Mouse (Mus musculus): ENCODE data around the gene Lpp.

The Lpp gene

DNA sequence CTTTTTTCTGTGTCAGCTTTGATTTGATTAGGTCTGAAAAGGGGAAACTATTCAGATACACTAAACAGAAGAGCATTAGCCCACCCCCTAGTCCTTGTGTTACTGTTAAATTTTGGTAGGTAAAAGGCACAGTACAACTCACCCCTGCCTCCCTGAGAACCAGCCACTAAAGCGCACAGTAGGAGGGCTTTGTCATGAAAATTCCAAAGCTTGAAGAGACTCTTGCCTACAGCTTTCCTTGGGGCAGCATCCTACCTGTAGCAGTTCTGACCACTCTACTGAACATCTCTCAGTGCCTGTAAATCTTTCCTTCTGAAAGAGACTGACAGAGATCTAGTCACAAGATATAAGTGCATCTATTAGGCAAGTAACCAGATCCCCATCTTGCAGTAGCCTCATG is 482.4 kb downstream of the Lpp start:
- DNase-seq (ENCODE audit: low spot score in 2 of 2) = no peak

DNA sequence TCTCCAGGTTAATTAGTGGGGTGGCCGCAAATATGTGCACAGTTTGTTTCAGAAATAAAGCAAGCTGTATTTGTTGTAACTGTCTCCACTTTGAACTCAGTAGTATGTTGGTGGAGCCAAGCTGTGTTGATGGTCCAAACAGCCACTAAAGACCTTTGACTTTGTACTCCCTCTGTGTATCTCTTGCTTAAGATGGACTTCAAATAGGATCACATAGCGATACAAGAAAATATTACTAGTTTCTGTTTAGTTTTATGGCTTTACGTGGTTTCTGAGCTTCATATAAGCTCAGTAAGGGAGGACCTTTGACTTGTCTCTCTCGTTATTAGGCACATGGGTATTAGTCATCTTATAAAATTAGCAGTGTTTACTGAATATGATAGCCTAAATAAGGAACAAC is 485.7 kb downstream of the Lpp start:
- DNase-seq (ENCODE audit: low spot score in 2 of 2) = no peak

DNA sequence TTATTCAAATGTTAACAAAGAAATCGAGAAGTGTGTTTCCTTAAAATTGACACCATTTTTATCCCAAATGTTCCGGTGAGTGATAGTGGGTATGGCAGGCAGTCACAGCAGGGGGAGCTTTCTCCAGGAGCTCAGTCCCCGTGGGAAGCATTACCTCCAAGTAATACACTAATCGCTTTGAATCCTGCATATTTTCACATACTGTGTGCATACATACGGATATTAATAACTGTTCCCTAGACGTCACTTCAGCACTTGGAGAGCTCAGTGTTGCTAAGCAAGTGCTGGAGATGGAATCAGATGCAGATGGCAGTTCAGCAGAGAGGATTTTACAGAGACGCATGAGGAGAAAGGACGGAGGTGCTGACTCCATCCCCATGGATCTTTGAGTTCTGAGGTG is 487.4 kb downstream of the Lpp start:
- DNase-seq (ENCODE audit: low spot score in 2 of 2) = peak; percentile 9 to 12

DNA sequence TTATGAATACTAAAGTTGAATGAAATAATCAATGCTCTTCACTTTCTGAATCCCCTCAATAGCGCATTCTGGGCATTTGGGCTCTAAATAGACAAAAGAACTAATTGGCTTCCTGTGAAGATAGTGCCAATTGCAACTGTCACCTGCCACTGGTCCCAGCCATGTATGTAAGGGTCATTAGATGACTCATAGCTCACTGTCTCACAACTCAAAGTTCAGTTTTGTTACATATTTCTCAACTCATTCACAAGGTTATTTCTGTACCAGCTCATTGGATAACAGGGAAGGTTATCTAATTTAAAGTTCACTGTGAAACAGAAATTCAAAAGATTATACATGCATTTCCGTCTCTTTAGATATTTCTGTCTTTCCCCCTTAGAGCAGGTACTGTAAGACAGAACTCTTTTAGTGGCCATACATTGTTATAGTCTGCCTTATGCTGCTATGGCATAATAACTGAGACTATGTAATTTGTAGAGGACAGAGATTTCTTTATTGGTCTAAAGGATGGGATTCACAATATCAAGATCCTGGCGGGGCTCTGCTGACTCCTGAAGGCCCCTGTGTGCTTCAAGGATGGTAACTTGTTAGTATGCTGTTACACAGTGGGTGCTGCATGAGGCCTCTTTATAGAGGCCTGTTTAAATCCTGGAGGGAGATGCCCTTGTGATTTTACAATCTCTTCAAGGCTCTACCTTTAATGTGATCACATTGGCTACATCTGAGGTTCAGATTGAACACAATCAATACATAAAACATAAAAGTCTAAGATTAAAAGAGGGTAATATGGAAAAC is 488.9 kb downstream of the Lpp start:
- DNase-seq (ENCODE audit: low spot score in 2 of 2) = no peak

DNA sequence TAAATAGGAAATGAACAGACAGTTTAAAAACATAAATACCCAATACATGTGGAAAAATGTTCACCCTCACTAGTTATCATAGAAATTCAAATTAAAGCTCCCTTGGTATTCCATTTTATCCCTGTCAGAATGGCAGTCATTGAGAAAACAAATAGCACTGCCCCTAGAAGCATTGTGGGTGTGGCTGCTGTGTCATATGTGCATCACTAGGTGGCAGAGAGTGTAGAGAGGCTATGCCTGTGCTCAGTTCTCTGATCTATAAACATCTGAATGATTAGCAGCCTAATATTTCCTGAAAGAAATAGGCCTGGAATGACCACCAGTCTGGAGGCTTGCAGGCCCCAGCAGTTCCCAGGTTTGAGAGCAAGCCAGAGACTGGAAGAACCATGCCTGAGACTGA is 490.7 kb downstream of the Lpp start:
- no peak for DNase-seq (ENCODE audit: low spot score in 2 of 2)

DNA sequence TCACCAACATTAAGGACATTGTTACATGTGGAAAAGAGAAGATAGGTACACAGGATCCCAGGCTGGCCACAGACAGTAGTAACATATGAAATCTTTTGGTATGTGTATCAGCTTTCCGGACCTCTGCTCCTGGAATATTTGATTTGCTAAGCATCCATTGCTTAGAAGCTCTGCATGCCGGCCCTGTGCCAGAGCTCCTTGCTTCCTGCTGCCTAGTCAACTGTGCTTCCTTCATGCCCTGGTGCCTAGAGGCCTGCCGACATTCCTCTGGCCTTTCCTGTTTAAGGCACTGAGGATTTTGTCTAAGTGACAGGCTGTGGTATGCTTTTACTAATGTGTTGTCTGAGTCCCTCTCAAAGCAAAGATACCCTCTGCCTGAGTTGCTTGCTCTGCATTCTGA is 493.0 kb downstream of the Lpp start:
- DNase-seq (ENCODE audit: low spot score in 2 of 2) = no peak

DNA sequence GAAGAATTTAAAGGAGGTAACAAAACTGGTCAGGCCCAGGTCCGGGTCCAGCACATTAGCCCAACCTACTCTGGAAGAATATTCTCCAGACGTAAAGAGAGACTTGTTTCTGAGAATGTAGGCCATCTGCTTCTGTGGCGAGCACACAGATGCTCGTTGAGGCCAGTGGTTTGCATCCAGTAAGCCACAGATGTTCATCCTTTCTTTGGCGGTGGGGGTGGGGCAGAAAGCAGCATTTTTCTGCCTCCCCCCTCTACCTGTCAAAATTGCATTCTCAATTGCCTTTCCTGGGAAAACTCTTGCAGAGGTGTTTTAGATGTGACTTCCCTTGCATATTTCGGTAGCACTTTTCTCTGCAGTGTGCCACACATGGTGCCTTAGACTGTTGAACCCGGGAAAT is 493.6 kb downstream of the Lpp start:
- no peak for DNase-seq (ENCODE audit: low spot score in 2 of 2)

DNA sequence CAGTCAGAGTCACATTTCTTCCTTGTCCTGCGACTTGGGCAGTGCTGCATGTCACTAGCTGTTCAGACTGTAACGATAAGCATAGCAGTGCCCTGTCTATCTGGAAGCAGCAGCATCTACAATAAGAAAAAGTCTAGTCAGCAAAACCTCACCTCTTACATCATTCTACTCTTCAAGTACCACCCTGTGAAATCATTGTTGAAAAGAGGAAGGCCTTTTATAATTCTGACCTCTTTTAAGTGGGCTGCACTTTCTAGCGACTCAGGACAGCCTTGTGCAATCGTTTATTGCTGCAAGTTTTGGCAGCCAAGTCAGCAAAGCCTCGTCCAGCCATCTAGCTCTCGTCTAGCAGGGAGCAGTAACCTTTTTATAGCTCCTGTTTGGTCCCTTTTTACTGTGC is 498.1 kb downstream of the Lpp start:
- DNase-seq (ENCODE audit: low spot score in 2 of 2) = no peak

DNA sequence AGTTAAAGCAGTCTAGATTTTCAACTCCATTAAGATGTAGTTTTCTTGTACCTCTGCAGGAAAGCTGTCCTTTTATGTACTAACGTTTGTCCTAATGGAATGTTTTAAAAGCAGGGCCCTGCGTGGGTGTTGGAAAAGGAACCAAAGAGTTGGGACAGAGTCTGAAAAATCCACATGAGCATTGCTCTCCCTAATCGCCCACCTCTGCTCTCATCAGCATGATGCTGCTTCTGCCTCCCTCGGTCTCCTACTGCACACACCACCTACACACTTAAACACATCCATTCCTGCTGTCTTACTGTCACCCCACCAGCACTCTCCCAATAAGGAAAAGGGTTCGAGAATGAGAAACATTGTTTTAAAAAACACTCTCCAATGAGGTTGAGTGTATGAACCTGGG is 501.9 kb downstream of the Lpp start:
- DNase-seq (ENCODE audit: low spot score in 2 of 2) = no peak

DNA sequence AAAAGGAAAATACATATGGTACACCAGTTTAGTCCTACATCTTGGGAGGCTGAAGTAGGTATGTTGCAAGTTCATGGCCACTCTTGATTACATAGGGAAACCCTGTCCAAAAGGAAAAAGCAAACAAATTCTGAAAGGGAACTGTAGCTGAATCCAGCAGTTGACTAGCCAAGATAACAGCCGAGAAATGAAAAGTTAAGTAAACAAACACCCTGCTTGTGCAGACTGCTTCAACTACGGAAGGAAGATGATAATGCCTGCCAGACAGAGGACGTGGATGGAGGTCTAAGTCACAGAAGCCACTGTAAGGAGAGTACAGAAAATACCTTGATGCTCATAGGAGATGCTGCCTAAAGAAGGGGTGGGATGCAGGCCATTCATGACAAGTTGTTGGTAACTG is 504.3 kb downstream of the Lpp start:
- DNase-seq (ENCODE audit: low spot score in 2 of 2) = no peak

DNA sequence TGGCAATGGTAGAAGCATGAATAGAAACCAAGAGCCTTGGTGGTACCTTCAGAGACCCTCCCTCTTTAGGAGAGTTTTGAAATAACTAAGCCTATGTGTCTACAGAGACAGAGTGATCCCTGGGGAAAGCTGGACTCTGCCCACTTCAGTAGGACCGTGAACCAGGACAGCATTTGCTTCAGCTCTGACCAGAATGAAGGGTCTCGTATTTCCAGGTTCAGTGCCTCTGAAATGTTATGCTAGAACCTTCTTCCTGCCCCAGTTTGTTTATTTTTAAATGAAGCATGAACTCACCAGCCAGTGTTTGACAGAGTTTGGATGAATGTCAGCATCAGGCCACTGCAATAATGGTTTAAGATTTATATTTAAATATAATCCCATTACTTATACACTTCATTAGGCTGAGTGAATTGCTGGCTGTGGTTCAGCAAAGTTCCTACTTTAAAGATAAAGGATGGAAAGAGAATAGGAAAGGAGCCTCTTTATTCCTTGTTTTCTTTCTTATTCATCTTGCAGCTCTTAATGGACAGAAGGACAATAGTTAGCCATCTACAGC is 507.0 kb downstream of the Lpp start:
- DNase-seq (ENCODE audit: low spot score in 2 of 2) = no peak

DNA sequence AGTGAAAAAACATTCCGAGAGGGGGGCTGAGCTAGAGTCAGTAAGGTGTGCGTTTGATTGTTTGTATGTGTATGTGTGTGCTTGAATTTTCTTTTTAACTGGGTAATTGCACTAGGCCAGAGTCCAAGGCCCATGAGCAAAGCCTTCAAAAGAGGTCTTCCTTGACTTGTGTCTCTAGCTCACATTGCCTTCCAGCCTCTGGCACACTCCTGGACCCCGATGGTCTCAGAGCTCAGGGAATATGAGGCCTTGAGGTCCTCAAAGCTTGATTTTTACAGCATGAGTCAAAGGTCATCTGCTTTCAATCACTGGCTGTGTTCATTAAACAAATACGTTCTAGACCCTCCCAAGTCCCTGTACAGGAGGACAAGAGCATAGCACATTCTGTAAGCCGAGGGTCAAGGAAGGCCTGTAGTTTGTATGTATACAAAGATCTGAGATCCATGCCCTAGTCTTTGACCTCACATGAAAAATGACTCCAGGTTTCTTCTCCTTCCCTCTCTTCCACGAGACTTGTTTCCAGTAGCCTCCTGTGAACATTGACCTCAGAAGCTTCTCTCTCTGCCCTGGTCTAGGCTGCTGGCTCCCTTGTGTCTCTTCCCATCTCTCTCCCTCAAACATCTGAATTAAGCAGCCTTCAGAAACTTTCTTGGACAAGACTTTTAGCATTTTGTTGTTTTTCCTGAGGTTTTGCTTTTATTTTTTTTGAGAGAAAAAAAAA is 508.0 kb downstream of the Lpp start:
- DNase-seq (ENCODE audit: low spot score in 2 of 2) = no peak

DNA sequence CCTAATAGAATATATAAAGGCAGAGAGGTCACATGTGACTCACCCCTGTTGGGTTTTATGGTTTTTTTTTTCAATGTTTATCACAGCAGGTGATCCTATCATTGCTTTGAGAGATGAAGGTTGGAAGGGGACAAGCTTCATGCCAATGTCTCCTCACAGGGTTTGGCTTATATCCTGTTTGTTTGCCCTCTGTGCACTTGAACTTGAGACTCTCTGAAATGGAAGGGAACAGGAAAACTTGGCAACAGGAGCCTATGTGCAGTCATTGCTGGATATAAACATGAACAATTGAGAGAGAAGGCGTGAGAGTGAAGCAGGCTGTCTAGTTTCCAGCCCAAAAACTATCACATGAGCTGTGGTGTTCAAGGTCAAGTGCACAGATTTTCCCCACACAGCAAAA is 508.8 kb downstream of the Lpp start:
- DNase-seq (ENCODE audit: low spot score in 2 of 2) = no peak

DNA sequence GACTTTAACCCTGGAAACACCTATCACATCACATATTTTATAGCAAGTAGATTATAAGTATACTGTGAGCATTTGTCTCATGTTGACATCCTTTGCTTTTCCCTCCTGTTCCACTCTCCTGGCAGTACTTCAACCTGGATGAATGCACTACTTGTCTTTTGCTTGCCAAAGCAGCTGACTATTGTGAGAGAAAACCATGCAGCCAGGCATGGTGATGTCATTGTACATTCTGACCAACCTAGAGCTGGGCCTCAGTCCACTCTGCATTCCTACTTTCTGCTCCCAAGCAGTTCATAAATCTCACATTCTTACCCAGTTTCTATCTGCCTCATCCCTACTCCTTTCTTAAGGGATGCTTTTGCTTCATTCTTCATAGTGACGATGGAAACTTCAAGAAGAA is 515.6 kb downstream of the Lpp start:
- DNase-seq (ENCODE audit: low spot score in 2 of 2) = no peak

DNA sequence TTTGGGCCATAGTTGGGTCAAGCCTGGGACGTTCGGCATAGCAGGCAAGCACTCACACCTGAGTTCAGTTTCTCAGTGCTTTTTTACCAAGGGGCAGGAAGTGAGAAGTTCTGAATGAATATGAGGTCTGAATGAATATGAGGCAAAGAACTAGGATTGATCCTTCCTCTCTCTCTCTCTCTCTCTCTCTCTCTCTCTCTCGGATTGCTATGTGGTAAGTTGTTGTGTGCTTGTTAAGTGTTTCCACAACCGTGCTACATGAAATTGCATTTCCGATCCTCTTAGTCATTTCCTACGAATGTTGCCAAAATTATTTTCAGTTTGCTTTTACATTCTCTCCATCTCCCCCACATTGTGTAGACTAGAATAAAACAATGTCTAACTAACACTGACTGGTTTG is 517.0 kb downstream of the Lpp start:
- DNase-seq (ENCODE audit: low spot score in 2 of 2) = no peak

DNA sequence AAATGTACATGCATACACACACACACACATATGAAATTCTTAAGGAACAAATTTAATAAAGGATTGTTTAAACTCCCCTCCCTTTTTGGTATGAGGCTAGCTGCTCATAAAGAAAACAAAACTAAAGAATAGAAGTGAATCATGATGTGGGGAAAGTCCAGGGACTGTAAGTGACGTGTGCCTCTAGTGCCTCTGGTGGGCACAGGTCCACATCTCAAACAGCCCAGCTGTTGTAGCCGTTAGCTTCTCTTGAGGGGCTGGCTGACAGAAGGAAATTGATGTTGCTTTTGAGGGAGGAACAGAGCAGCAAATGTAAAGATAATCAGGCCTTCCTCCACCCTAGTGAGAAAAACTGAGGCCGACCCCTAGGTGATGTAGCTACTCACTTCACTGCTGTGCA is 517.5 kb downstream of the Lpp start:
- DNase-seq (ENCODE audit: low spot score in 2 of 2) = no peak

DNA sequence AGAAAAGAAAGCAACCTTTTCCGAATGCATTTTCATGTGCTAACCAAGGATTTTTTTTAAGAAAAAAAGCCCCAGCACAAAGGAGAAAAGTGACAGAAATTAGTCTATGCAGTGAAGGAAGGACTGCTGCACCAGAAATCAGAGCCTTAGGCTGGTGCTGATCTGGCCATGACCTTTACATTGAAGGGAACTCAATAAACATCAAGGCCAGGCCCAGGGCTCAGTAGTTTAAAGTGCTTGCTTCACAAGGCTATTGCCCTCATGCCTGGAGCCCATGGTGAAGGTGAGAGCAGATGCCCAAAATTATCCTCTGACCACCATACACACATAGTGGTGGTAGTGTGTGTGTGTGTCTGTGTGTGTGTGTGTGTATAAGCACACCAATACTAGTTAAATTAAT is 519.1 kb downstream of the Lpp start:
- no peak for DNase-seq (ENCODE audit: low spot score in 2 of 2)

DNA sequence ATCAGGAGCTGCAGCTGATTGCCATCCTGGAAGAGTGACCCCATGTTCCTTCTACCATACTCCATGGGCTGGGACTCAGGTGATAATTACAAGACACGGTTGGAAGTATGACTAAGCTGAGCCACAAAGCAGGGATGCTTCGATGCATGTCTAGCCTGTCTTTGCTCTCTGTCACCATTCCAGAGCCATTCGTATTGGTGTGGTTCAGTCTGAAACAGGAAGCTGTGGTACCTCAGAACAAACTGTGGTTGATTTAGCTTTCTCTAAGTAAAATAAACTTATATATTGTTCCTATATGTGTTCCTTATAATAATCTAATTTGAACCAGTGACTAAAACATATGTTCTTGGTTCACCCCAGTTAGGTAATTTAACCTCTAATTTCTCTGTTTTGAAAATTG is 519.7 kb downstream of the Lpp start:
- no peak for DNase-seq (ENCODE audit: low spot score in 2 of 2)

DNA sequence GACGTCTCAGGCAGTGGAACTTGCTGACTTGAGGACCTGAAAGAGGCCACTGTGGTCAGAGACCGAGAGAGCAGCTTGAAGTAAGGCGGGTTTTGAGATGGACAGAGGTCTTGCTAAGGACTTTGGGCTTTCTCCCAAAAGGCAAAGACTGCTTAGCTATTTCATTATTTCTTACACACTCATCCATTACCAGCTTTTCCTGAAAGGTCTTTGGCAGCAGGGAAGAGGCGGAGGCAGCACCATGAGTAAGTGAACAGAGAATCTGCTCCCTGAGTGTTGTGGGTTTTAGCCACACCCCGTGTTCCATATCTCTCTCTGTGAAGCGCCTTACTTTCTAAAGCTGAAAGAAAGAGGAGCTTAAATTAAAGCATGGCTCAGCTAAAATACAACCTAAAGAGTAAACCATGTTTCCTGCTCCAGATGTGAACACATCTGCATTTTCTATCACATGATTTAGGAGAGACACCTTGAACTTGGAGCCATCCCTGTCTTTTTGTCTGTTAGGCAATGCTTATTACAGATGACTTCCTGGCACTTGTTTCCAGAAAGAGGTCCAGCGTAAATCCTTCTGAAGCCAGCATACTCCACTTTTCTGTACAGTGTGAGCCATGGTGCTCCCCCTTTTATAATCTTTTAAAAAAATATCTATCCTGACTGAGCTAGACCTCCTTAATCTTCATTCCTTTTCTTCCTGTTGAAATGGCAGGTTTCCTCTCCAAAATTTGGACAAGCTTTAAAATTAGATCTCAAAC is 520.5 kb downstream of the Lpp start:
- DNase-seq (ENCODE audit: low spot score in 2 of 2) = no peak

DNA sequence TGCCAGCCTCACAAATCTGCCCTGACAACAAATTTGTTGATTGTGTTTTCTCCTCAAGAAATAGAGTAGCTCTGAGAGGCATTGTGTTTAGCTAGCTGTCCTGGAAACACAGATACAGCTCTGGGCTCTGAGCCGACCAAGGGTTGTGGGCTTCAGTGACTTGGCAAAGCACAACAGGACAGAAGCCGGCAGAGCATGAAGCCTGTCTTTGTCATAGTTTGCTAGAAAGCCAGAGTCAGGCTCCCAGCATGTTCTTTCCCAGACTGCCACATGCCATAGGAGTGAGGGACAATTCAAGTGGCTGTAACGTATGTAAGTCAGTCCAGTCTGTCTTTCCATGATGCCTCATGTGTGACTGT is 521.1 kb downstream of the Lpp start:
- peak; percentile 37 to 40 for DNase-seq (ENCODE audit: low spot score in 2 of 2)

DNA sequence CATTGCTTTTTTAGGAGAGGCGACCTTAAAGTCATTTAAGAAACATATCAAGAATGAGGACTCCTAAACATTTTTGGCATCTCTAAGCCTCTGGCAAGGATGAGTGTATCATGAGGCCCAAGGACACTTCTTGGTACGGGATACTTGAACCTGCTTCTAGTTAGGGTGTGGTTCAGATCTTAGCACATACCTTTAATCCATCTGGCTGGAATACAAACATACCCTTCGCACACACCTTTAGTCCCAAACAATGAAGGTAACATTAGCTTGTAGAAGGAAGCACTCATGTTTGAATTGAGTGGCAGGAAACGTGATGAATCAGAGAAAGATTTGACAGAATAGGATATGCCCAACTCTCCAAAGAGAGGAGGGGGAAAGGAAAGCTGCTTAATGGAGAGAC is 522.2 kb downstream of the Lpp start:
- no peak for DNase-seq (ENCODE audit: low spot score in 2 of 2)

DNA sequence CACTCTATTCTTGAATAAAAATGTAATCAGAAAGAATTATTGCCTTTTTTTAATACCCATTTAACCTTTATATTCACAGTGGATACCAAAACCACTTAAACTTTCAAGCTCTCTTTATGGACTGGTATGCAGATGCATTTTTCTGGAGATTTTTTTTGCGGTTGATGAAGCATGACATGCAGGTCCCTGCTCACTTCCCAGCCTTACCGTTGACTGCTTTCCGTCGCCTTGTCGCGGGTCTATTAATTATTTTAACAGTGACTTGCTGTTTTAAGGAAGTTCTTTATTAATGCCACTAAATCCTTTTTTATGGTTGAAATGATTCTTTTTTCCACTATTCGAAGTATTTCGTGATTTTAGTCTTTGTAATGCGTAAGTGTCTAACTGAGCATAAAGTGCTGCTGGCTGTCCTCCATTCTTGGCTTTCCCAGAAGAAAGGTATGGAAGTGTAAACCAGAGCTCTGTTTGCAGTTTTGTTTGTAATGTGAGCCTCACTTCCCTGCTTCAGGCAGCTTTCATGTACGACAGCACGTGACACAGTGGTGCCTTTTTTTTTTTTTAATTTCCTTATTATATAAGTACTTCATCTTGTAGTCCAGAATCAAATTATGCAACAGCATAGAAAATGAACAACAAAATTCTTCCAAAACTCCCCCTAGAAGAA is 526.2 kb downstream of the Lpp start:
- no peak for DNase-seq (ENCODE audit: low spot score in 2 of 2)

All from frontal cortex, postnatal 10 days (tissue).